Mouse (Mus musculus) adrenal gland, adult 18-20 months (tissue): ENCODE results near the gene Ass1. TPM values are rescaled to one million over a fixed set of nuclear protein-coding genes. Genes with fewer than 3 reads are reported as not detected.
A peak's percentile ranks its signal among the peaks of the same experiment; 100 is the strongest.

ENCODE experiments used
- DNase-seq, 2 experiments: peaks; one replicate each; pipeline ENCODE4 v3.0.0; 2021 to 2022; ENCODE audit warnings: low spot score in 2 of 2
- total RNA-seq, 2 experiments: library from RNA; stranded (reverse); gene quantifications; 1 replicate in 1 of 2; 2 replicates in 1 of 2; pipeline ENCODE4 v1.2.3; 2021

Ass1 gene
- total RNA-seq, 2 experiments from 2014 or later: 25.0 to 30.6 TPM

DNA sequence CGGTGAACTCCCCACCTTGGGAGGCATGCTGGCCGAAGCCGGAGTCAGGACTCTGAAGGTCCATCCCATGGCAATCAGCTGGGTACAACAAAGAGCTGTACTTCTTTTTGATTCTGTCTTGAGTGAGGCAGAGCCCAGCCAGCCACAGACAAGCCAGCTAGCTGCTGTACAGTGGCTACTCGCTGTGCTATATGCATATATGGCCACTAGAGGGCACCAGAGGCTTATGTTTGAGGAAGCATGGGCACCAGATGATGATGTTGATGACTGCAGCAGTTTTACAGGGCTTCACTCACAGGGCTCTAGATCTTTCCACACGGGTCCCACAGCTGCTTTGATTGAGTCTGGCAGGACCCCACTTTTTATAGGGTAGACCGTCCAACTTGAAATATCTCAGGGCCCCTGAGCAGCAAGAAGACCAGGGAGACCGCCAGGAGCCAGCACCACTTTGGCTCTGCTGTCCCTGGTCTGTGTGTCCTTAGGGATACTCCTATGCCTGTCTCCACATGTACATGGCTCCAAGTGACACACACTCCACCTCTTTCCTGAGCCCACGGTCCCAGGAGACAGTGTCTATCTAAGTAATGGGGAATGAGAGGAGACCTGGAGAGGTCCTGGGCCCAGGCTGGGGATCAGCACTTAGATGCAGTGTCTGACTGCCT is 13.0 kb downstream of the Ass1 start:
- DNase-seq: peak; percentile 78 to 82

DNA sequence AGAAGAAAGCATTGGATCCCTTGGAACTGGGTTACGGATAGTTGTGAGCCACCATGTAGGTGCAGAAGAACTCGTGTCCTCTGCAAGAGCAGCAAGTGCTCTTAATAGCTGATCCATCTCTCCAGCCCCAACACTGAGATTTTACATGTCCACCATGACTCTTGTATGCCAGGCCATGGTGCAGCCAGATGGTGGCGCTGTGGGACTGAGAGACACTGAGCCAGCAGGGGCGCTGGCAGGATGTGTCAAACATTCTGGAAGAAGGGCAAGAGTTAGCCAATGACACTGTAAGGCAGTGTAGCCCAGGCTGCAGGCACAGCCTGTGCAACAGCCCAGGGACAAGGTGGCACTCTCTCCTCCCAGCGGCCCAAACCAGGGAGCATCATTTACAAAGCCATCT is 14.2 kb downstream of the Ass1 start:
- DNase-seq: peak; percentile 76 to 77

DNA sequence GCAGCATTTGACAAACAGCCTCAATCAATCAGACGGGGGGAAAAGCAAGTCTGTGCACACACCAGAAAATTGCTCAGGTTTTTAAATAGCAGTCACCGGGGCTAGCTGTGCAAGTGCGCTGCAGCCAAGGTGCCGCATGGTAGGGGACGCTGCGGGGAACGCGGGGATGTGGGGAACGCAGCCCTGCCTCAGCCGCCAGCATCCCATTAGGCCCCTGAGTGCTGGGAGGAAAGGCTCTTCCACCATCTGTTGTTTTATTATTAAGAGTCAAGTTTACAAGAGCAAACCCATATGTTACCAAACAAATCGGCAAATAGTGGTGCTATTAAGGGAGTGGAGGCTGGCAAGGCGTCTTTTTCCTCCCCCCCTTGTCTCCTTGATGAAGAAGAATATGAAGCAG is 19.2 kb downstream of the Ass1 start:
- no peak for DNase-seq

DNA sequence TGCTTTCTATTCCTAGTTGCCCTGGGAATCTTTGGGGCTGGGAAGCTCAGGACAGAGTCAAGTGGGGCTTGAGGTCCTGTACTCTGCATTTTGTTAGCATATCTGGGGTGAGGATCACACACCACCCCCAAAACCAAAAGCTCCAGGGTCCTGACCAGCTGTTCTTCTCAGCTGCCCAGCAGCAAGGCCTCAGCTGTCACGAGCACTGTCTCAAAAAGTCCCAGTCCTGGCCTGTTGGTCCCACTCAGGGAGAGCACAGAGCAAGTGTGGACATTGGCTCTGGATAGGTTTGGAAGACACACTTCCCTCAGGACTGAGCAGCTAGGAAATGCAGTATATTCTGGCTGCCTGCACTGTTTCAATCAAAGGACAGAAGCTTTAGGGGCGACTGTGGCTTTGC is 20.5 kb downstream of the Ass1 start:
- no peak for DNase-seq

- no peak for DNase-seq
Observed at GRCm38 (mm10) chr2:31492308-31492707, 22.3 kb downstream of the Ass1 start.

DNA sequence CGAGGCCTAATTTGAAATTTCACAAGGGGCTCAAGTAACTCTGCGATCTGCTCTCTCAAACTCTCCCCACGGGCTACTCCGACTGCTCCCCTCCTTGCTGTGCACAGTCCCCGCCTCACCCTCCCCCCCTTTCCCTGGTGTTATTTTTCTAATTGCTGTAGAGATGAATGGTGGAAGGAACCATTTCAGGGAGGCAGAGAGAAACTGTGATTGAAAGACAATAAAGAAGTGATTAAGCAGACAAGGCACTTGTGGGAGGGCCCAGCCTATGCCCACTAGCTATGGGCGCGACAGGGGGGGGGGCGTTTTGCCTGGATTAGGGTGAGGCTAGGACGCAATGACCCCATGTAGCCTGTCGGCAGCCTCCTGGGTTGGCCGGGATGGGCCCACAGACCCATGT is 23.2 kb downstream of the Ass1 start:
- DNase-seq: no peak

- DNase-seq: no peak
Observed at GRCm38 (mm10) chr2:31494315-31494714, 24.3 kb downstream of the Ass1 start.

DNA sequence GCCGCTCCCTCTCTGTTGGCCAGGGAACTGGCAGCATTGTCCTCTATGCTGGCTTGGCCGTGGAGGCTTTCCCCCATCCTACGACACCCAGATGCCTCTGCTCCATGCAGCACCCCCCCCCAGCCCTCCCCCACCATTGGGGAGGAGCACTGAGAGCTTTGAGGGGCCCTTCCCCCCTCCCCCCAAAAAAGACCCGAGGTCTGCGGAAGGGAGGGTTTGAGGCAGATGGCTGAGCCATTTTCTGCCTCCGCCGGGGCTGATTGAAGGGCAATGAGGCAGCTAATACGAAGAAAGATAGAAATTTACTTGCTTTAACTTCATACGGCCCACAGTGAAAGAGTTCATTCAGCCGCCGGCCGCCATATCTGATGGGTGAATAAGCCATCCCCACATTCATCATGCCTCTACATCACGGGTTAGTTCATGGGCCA is 25.1 kb downstream of the Ass1 start:
- DNase-seq: no peak

- DNase-seq: no peak
Observed at GRCm38 (mm10) chr2:31496141-31496540, 26.1 kb downstream of the Ass1 start.

DNA sequence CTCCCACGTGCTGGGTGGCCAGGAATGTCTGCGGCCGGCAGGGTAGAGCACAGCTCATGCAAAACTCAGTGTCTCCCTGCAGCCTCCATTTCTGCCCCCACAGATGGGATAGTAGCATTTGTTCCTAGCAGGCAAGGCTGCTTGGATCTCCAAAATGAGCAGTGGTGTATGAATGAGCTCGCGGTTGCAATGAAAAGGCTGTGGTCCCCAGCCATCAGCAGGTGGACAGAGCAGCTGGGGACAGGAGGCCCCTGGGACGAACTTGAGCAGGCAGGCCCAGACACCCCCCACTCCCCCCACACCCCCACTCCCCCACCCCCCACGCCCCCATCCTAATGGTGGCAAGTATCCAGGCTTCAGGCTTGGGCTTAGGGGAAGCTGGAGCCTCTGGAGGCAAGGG is 27.1 kb downstream of the Ass1 start:
- DNase-seq: no peak

- DNase-seq: no peak
Observed at GRCm38 (mm10) chr2:31497635-31498034, 27.6 kb downstream of the Ass1 start.

GRCm38 (mm10) chr2:31499327-31500291 is 29.6 kb downstream of the Ass1 start:
- DNase-seq: no peak

- DNase-seq: no peak
Observed at GRCm38 (mm10) chr2:31500292-31501204, 30.5 kb downstream of the Ass1 start.

DNA sequence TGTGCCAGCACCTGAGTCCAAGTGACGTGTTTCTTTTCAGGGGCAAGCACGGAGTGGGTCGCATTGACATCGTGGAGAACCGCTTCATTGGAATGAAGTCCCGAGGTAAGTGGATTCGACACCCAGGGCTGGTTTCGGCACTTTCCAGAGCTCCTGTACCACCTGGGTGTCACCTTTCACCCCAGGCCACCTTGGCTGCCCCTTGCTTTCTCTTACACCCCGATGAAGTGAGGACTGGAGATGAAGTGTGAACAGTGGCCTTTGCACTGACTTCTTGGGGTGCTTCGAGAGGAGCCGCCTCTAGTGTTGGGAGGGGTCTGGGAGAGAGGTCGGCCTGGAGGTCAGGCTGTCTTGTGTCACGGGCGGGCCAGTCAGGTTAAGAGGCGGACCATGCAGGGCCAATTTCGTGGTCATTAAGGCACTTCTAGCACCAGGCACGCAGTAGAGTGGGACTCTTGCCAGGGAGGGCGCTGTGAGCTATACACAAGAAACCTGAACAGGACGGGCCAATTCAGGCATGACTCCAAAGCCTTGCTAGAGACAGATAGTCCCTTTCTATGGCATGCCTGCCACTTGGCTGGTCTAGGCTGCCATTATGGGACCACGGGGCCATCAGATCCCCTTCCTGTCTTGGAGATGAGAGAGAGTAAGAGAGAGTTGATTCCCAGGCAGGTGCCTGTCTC is 31.6 kb downstream of the Ass1 start:
- DNase-seq: no peak

DNA sequence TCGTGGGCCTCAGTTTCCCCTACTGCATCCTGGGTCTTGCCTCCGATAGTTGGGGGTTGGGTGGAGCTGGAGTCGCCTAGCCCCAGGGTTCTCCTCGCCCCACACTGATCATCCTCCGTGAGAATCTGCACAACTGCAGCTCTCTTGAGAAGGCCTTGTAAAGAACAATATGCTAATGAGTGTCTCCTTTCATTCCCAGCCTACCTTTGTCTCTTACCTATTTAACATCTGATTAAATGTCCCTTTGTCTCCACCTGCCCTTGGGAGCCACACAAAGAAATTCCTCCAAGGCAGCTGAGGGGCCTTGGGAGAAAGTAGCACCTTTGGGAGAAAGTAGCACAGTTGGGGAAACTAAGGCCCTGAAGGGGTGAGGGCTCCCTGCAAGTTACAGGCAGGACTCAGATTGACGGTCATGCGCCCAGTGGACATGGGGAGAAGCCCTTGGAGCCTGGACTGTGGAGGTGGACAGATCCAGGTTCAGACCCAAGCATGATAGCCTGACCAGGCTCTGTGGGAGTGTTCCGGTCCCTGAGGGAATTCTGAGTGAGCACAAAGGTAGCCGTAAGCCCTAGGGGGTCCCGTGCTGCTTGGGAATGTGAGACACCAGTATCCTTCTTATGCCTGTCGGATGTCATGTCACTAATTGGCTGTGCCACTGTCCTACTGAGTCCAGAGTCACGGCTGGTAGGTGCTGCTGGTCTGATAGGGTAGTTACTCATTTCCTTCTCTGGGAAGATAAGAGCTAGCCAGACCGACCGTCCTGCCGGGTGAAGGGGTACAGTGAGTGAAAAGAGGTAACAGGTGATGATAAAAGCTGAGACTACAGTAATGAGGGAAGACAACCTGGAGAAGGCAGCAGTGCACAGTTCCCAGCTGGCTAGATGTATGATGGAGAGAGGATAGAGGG is 32.9 kb downstream of the Ass1 start:
- no peak for DNase-seq

DNA sequence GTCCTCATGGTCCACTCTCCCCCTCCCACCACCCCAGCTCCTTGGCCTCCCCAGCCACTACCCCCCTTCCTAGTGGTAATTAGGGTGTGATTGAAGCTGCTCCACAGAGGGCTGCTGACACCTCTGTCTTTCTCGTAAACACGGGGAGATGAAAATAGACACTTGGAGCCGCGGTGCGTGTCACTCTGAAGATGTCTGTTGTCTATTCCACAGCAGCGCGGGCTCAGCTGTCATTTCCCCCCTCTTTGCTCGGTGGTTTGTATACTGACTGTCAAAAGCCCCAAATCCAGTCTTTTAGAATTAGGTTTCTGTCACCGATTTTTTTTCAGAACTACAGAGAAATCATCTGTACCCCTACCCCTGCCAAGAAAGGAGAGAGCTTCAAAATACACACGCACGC is 35.5 kb downstream of the Ass1 start:
- no peak for DNase-seq

GRCm38 (mm10) chr2:31508851-31509250 is 38.8 kb downstream of the Ass1 start:
- no peak for DNase-seq

GRCm38 (mm10) chr2:31511316-31511715 is 41.3 kb downstream of the Ass1 start:
- no peak for DNase-seq

DNA sequence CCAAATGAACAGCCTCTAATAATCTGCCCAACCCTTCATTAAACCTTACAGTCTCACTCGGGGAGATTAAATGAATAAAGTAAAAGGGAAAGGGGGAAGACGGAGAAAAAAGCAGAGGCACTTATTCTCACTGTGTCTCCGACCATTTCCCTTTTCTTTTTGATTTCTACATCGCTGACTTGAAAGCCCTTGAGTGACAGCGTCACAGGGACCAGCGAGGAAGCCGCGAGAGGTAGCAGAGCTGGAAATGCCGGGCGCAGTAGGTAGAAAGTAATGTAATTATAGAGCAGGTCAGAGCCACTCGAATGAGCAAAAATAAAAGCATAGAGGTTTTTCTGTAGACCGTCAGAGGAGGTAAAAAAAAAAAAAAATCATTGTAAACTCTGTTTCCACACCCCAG is 46.5 kb downstream of the Ass1 start:
- no peak for DNase-seq
